Mouse (Mus musculus): ENCODE measurements around the gene Rab11fip3. TPM values are rescaled to one million over a fixed set of nuclear protein-coding genes. Genes with fewer than 3 reads are reported as not detected.

The Rab11fip3 gene
- total RNA-seq, 1 experiment, result 9.4 TPM

DNA sequence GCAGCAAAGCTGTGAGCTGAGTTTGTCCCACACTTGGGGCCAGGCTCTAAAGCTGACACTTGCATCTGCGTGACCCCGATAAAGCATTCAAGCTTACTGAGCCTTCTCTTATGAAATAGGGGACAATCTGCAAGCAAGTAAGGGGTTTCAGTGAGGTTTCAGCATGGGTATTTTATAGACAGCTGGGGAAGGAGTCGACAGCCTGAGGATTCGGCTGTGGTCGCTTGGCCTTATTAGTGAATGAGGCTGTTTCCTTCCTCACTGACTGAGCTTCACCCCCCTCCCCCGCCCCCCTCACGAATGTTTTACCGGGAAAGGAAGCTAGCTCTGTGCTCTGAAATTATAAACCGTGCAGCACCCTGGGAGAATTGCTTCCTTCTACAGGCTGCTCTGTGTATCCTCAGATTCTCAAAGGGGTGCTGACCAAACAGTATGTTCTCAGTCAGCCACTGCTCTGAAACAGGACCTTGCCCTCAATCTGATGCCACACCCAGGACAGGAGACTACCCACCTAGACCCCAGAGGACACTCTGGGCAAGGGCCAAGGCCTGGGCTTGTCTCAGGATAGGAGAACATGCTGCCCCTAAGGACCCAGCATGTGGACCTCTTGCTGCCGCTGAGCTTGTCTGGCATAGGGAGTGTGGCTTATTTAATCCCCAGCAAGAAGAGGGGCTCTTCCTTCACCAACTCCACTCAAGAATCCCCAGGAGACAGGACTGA, 63.5 kb downstream of the Rab11fip3 start:
- DNase-seq (ENCODE audit: low read depth, low spot score), result no peak
- Histone ChIP-seq H3K4me1 (ENCODE audit: control insufficient read depth in 2 of 2, insufficient read depth in 2 of 2, low read length in 2 of 2, poor library complexity in 1 of 2) (peaks cover 0 to 2% of the 10 kb centered on the region in 2 experiments; a peak in 1 of 4 replicates), H3K27ac (ENCODE audit: insufficient read depth, low read depth, low read length, poor library complexity, severe bottlenecking) (no peak overlapping the region), H3K9me3 (ENCODE audit: control insufficient read depth, insufficient read depth, low read depth, low read length) (no peaks in the 10 kb centered on the region), H3K36me3 (ENCODE audit: control insufficient read depth, insufficient read depth, low read length, poor library complexity, severe bottlenecking) (no peaks in the 10 kb centered on the region; the same call in 1 of the 2 replicates), H3K4me3 (ENCODE audit: insufficient read depth in 1 of 2, low read depth in 1 of 2, low read length in 2 of 2, poor library complexity in 1 of 2, severe bottlenecking in 1 of 2) (no peak overlapping the region), H3K9ac (ENCODE audit: insufficient read depth, low read depth, low read length, poor library complexity, severe bottlenecking) (no peak overlapping the region)
- TF ChIP-seq ZNF384 (IDR thresholded peaks at IDR 0.05; ENCODE audit: low read depth, low read length) (no peak), ZC3H11A (IDR thresholded peaks at IDR 0.05; ENCODE audit: borderline replicate concordance, low read depth, low read length) (no peak), HCFC1 (IDR thresholded peaks at IDR 0.05; ENCODE audit: borderline replicate concordance, insufficient read depth, low read length) (no peak), CHD2 (IDR thresholded peaks at IDR 0.05; ENCODE audit: low read depth, low read length) (no peak), MAFK (IDR thresholded peaks at IDR 0.05; ENCODE audit: insufficient read depth, low read depth, low read length) (no peak)
- in situ Hi-C loops (cut with MboI; ENCODE audit: low sequenced_read_pairs in 2 of 2, unreplicated experiment in 2 of 2), result no loop called here

DNA sequence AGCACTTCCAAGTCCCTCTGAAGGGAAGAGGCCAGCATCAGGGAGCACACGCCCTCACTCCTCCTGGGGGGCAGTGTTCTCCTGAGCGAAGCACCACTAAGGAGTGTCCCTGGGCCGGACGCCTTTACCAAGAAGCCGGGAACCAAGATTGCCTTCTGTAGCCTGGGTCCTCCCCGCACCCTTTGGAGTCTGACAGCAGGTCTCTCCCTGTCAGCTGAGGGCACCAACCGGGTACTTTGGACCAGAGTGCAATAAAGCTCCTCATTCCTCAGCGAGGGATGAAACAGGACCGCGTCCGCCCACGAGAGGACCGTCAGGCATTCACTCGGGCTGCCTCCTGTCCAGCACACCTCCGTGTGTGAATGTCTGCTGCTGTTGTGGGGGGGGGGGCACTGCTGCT, 64.6 kb downstream of the Rab11fip3 start:
- no peaks in the 10 kb centered on the region; the same call in 1 of the 2 replicates for H3K36me3 ChIP-seq (ENCODE audit: control insufficient read depth, insufficient read depth, low read length, poor library complexity, severe bottlenecking)

DNA sequence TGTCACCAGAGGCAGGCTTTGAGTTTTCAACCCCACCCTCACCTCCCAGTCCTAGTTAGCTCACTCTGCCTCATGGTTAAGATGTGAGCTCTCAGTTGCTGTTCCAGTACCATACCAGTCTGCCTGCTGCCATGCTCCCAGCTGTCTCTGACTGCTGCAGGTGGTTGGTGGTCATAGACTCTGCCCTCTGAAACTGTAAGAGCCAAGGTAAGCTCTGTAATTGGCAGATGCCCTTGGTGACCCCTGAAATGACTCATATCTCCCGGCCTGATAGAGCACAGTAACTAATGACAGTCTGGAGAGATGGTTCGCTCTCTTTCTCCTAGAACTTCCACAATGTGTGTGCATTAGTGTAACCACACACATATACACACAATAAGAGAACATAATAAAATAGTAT, 65.5 kb downstream of the Rab11fip3 start:
- no peak overlapping the region for H3K4me3 ChIP-seq (ENCODE audit: insufficient read depth in 1 of 2, low read depth in 1 of 2, low read length in 2 of 2, poor library complexity in 1 of 2, severe bottlenecking in 1 of 2)
- no peak for TF ChIP-seq ZNF384 (IDR thresholded peaks at IDR 0.05; ENCODE audit: low read depth, low read length)
- no peak for TF ChIP-seq MAFK (IDR thresholded peaks at IDR 0.05; ENCODE audit: insufficient read depth, low read depth, low read length)
- no peak for TF ChIP-seq HCFC1 (IDR thresholded peaks at IDR 0.05; ENCODE audit: borderline replicate concordance, insufficient read depth, low read length)
- no peak for TF ChIP-seq CHD2 (IDR thresholded peaks at IDR 0.05; ENCODE audit: low read depth, low read length)
- TF ChIP-seq ZC3H11A (IDR thresholded peaks at IDR 0.05; ENCODE audit: borderline replicate concordance, low read depth, low read length), result no peak
- H3K27ac ChIP-seq (ENCODE audit: insufficient read depth, low read depth, low read length, poor library complexity, severe bottlenecking), result no peak overlapping the region
- no peak for DNase-seq (ENCODE audit: low read depth, low spot score)
- no peak overlapping the region for H3K9ac ChIP-seq (ENCODE audit: insufficient read depth, low read depth, low read length, poor library complexity, severe bottlenecking)
- peaks cover 0 to 2% of the 10 kb centered on the region in 2 experiments; a peak in 1 of 4 replicates for H3K4me1 ChIP-seq (ENCODE audit: control insufficient read depth in 2 of 2, insufficient read depth in 2 of 2, low read length in 2 of 2, poor library complexity in 1 of 2)
- in situ Hi-C loops (cut with MboI; ENCODE audit: low sequenced_read_pairs in 2 of 2, unreplicated experiment in 2 of 2), result no loop called here
- no peaks in the 10 kb centered on the region for H3K9me3 ChIP-seq (ENCODE audit: control insufficient read depth, insufficient read depth, low read depth, low read length)
- no peaks in the 10 kb centered on the region; the same call in 1 of the 2 replicates for H3K36me3 ChIP-seq (ENCODE audit: control insufficient read depth, insufficient read depth, low read length, poor library complexity, severe bottlenecking)

More for the DNA sequence above, 64.6 kb downstream of the Rab11fip3 start:
- no peak for TF ChIP-seq HCFC1 (IDR thresholded peaks at IDR 0.05; ENCODE audit: borderline replicate concordance, insufficient read depth, low read length)
- no peak for TF ChIP-seq ZNF384 (IDR thresholded peaks at IDR 0.05; ENCODE audit: low read depth, low read length)
- TF ChIP-seq CHD2 (IDR thresholded peaks at IDR 0.05; ENCODE audit: low read depth, low read length), result no peak
- TF ChIP-seq ZC3H11A (IDR thresholded peaks at IDR 0.05; ENCODE audit: borderline replicate concordance, low read depth, low read length), result no peak
- TF ChIP-seq MAFK (IDR thresholded peaks at IDR 0.05; ENCODE audit: insufficient read depth, low read depth, low read length), result no peak
- Histone ChIP-seq H3K9me3 (ENCODE audit: control insufficient read depth, insufficient read depth, low read depth, low read length) (no peaks in the 10 kb centered on the region), H3K4me3 (ENCODE audit: insufficient read depth in 1 of 2, low read depth in 1 of 2, low read length in 2 of 2, poor library complexity in 1 of 2, severe bottlenecking in 1 of 2) (no peak overlapping the region), H3K9ac (ENCODE audit: insufficient read depth, low read depth, low read length, poor library complexity, severe bottlenecking) (no peak overlapping the region), H3K4me1 (ENCODE audit: control insufficient read depth in 2 of 2, insufficient read depth in 2 of 2, low read length in 2 of 2, poor library complexity in 1 of 2) (peaks cover 0 to 2% of the 10 kb centered on the region in 2 experiments; a peak in 1 of 4 replicates), H3K27ac (ENCODE audit: insufficient read depth, low read depth, low read length, poor library complexity, severe bottlenecking) (no peak overlapping the region)
- in situ Hi-C loops (cut with MboI; ENCODE audit: low sequenced_read_pairs in 2 of 2, unreplicated experiment in 2 of 2), result no loop called here
- DNase-seq (ENCODE audit: low read depth, low spot score), result no peak

DNA sequence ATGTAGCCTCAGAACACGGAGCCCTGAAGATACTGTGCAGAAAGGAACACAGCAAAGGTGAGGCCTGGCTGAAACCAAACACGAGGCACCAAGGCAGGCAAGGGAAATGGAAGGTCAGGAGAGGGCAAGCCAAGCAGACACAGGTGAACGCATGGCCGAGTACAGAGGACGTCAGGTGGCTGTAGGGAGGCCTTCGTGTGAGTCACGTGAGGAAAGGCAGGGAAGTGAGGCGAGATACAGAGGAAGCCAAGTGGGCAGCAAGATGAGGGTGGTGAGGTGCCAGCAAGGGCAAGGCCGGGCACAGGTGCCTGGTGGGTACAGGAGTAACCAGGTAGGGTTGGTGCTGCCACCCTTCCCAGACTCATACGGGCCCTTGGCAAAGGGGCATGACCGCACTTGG, 70.9 kb downstream of the Rab11fip3 start:
- DNase-seq (ENCODE audit: low read depth, low spot score), result no peak
- TF ChIP-seq ZC3H11A (IDR thresholded peaks at IDR 0.05; ENCODE audit: borderline replicate concordance, low read depth, low read length), result no peak
- no peak for TF ChIP-seq MAFK (IDR thresholded peaks at IDR 0.05; ENCODE audit: insufficient read depth, low read depth, low read length)
- TF ChIP-seq CHD2 (IDR thresholded peaks at IDR 0.05; ENCODE audit: low read depth, low read length), result no peak
- no peak for TF ChIP-seq HCFC1 (IDR thresholded peaks at IDR 0.05; ENCODE audit: borderline replicate concordance, insufficient read depth, low read length)
- TF ChIP-seq ZNF384 (IDR thresholded peaks at IDR 0.05; ENCODE audit: low read depth, low read length), result no peak
- peaks cover 8% of the 10 kb centered on the region; the same call in 1 of the 2 replicates for H3K36me3 ChIP-seq (ENCODE audit: control insufficient read depth, insufficient read depth, low read length, poor library complexity, severe bottlenecking)
- no peaks in the 10 kb centered on the region for H3K4me1 ChIP-seq (ENCODE audit: control insufficient read depth in 2 of 2, insufficient read depth in 2 of 2, low read length in 2 of 2, poor library complexity in 1 of 2)
- no peak overlapping the region for H3K9ac ChIP-seq (ENCODE audit: insufficient read depth, low read depth, low read length, poor library complexity, severe bottlenecking)
- H3K9me3 ChIP-seq (ENCODE audit: control insufficient read depth, insufficient read depth, low read depth, low read length), result no peaks in the 10 kb centered on the region
- H3K4me3 ChIP-seq (ENCODE audit: insufficient read depth in 1 of 2, low read depth in 1 of 2, low read length in 2 of 2, poor library complexity in 1 of 2, severe bottlenecking in 1 of 2), result no peak overlapping the region
- H3K27ac ChIP-seq (ENCODE audit: insufficient read depth, low read depth, low read length, poor library complexity, severe bottlenecking), result no peak overlapping the region
- in situ Hi-C loops (cut with MboI; ENCODE audit: low sequenced_read_pairs in 2 of 2, unreplicated experiment in 2 of 2), result no loop called here
